Mouse (Mus musculus) G1E (cell line): ENCODE measurements at regions not wholly inside any gene's neighbourhood (a gene's known extent, or its start where the extent isn't known, plus 50 kb on each side); places are given as distances from the start of the nearest gene placed in this dataset.

Source experiments
- CTCF ChIP-seq: IDR thresholded peaks from 2 replicates; pipeline ENCODE4 v1.5.1; 2012; ENCODE audit warnings: low read depth, low read length, inconsistent platforms, mixed read lengths
- GATA1 ChIP-seq: IDR thresholded peaks from 2 replicates; pipeline ENCODE4 v1.6.1; 2012; ENCODE audit warnings: borderline replicate concordance, low read length, inconsistent platforms, mixed read lengths
- GATA2 ChIP-seq: IDR thresholded peaks from 2 replicates; pipeline ENCODE4 v1.6.1; 2012; ENCODE audit warnings: low read depth, low read length, inconsistent platforms, borderline replicate concordance
- POLR2AphosphoS5 ChIP-seq: IDR thresholded peaks from 2 replicates; pipeline ENCODE4 v1.6.1; 2012; ENCODE audit warnings: low read depth, low read length, inconsistent platforms; ENCODE audit not compliant: insufficient replicate concordance
- TAL1 ChIP-seq: conservative IDR thresholded peaks from 2 replicates; pipeline ENCODE4 v1.6.1; 2012; ENCODE audit warnings: low read depth, low read length, inconsistent platforms, mixed read lengths

GRCm38 (mm10) chr14:102701108-102701507 is 281.3 kb downstream of the Kctd12 start:
- TF ChIP-seq CTCF (no peak), GATA1 (no peak), POLR2AphosphoS5 (no peak), GATA2 (no peak), TAL1 (no peak)
